Mouse (Mus musculus) brain, adult 10 weeks (tissue): ENCODE data around the gene Bcl7c. TPM values are rescaled to one million over a fixed set of nuclear protein-coding genes. Genes with fewer than 3 reads are reported as not detected.

Experiments
- polyA plus RNA-seq: library from polyadenylated mRNA; stranded (reverse); fragments of 350-450 nt; fragmentation: Illumina TruSeq; extraction: RNeasy Lipid Tissue Mini Kit (QIAGEN cat#74804); gene quantifications from one replicate; pipeline ENCODE4 v1.2.3, GENCODE M21; 2015; ENCODE audit warnings: low read depth, low replicate concordance

Bcl7c gene
- polyA plus RNA-seq: 25.9 TPM

DNA sequence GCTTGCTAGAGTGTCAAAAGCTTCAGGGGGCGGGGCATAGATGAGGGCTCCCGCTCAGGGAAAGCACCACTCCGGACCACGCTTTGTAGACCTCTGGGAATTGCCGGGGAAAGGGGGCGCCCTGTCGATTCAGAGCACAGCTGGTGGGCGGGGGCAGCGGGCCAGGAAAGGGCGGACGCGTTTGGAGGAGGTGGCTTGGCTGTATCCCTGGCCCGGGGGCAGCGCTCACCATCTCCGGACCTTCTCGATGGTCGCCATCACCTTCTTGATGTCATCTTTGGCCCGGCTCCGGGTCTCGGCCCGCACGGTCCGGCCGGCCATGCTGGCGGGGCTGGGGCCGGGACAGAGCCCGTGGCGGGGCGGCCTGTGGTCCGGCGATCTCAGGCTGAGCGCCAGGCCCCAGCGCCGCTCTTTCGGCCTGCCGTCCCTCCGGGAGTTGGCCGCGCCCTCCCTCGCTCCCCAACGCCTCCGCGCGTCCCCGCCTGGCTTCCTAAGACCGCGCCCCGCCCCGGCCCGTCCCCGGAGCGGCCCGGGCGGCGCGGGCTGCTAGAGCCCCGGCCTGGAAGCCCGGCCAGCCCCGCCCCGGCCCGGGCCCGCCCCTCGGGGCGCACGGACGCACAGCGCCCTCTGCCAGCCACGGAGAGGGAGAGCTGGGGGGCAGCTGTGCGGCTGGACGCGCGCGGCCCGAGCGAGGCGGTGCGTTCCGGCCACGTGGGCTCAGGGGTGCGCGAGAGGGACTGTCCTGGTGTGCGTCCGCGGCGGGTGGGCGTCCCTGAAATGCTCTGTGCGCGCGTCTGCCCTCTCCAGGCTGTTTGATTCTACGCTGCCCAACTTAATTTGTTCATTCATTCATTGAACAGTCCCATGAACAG is at the start of gene Bcl7c:
Gene Bcl7c, minus strand, starts transcription at position 727 of the 872 bp plus-strand sequence.

DNA sequence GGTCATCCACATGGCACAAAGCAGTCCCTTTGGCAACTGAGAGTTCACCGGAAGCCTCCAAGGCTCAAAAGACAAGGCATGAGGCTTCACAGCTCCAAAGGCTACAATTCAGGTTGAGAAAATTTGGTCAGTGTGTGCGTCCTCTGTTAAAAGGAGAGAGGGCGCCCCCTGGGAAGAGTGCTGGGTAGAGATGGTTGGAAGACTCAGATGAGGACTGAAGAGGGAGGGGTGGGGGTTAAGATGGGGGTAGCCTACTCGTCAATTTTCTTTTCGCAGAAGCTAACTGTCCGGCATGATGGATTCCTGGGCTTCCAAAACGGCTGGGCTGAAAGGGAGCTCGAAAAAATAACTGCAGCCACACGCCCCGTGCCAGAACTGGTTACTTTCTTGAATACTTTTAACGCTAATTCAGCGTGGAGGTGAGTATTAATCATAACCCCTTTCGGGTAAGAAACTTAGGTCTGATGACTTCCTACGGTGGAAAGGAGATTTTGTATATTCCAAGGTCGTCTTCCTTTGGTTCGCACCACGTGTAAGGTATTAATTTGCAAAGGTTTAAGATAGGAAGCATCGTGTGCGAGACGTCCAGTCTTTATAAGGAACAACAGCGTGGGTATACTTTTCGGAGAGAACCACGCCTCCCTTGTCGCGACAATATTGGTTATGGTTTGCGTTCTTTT is 35.8 kb upstream of the Bcl7c start, which contains the start of gene Fbxl19:
Gene Fbxl19, plus strand, starts transcription at position 178 of the 680 bp plus-strand sequence.

DNA sequence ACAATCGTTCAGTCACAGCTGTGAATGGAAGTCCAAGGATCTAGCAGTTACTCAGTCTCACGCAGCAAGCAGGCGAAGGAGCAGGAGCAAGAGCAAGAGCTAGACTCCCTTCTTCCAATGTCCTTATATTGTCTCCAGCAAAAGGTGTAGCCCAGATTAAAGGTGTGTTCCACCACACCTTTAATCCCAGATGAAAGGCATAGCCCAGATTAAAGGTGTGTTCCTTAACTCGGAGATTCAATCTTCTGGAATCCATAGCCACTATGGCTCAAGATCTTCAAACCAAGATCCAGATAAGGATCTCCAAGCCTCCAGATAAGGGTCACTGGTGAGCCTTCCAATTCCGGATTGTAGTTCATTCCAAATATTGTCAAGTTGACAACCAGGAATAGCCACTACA is 23.3 kb upstream of the Bcl7c start, which contains the start of gene Ctf2:
Gene Ctf2, minus strand, starts transcription at position 101 of the 400 bp plus-strand sequence.

GRCm38 (mm10) chr7:127712461-127713385 is 4.0 kb upstream of the Bcl7c start, which contains the start of gene Ctf1:
Gene Ctf1 (plus strand): TSS chr7:127712736.

GRCm38 (mm10) chr7:127614891-127615843 is 93.6 kb downstream of the Bcl7c start, which contains the start of gene Zfp629:
Gene Zfp629 (minus strand): TSS chr7:127615797.

Other genes with a start within 250 kb of the Bcl7c start
- 26.1 TPM for gene Prr14, start 249.3 kb downstream of the Bcl7c start, polyA plus RNA-seq
- 44.8 TPM for gene Fbrs, start 229.7 kb downstream of the Bcl7c start, polyA plus RNA-seq
- 22.6 TPM for gene Srcap, start 196.9 kb downstream of the Bcl7c start, polyA plus RNA-seq
- 11.1 TPM for gene Gm42715, start 189.3 kb downstream of the Bcl7c start, polyA plus RNA-seq
- gene Tmem265, start 147.5 kb downstream of the Bcl7c start, polyA plus RNA-seq: not detected
- gene Phkg2, start 135.6 kb downstream of the Bcl7c start, polyA plus RNA-seq: 93.0 TPM
- 12.4 TPM for gene Ccdc189, start 120.3 kb downstream of the Bcl7c start, polyA plus RNA-seq
- gene Rnf40, start 120.2 kb downstream of the Bcl7c start, polyA plus RNA-seq: 30.1 TPM
- gene Zfp629, start 93.1 kb downstream of the Bcl7c start, polyA plus RNA-seq: 10.7 TPM
- gene Ctf1, start 3.8 kb upstream of the Bcl7c start, polyA plus RNA-seq: 2.5 TPM
- gene Ctf2, start 23.2 kb upstream of the Bcl7c start, polyA plus RNA-seq: not detected
- gene Fbxl19, start 35.6 kb upstream of the Bcl7c start, polyA plus RNA-seq: 38.6 TPM
- 20.2 TPM for gene Orai3, start 60.9 kb upstream of the Bcl7c start, polyA plus RNA-seq
- gene Setd1a, start 67.7 kb upstream of the Bcl7c start, polyA plus RNA-seq: 21.5 TPM
- not detected for gene Gm49388, start 76.7 kb upstream of the Bcl7c start, polyA plus RNA-seq
- gene Hsd3b7, start 91.7 kb upstream of the Bcl7c start, polyA plus RNA-seq: 13.3 TPM
- 88.0 TPM for gene Stx4a, start 115.4 kb upstream of the Bcl7c start, polyA plus RNA-seq
- gene Stx1b, start 115.6 kb upstream of the Bcl7c start, polyA plus RNA-seq: 319 TPM
- 12.6 TPM for gene Zfp646, start 167.3 kb upstream of the Bcl7c start, polyA plus RNA-seq
- gene Zfp668, start 167.9 kb upstream of the Bcl7c start, polyA plus RNA-seq: 9.1 TPM
- gene Prss53, start 182.0 kb upstream of the Bcl7c start, polyA plus RNA-seq: 2.1 TPM
- gene Gm21974, start 186.5 kb upstream of the Bcl7c start, polyA plus RNA-seq: not detected
- gene Vkorc1, start 186.7 kb upstream of the Bcl7c start, polyA plus RNA-seq: 40.9 TPM
- gene Bckdk, start 195.1 kb upstream of the Bcl7c start, polyA plus RNA-seq: 45.9 TPM
- gene Kat8, start 203.6 kb upstream of the Bcl7c start, polyA plus RNA-seq: 41.5 TPM
- 0.65 TPM for gene Prss8, start 221.2 kb upstream of the Bcl7c start, polyA plus RNA-seq
- 14.3 TPM for gene Prss36, start 237.8 kb upstream of the Bcl7c start, polyA plus RNA-seq